Mouse (Mus musculus): ENCODE measurements at regions not wholly inside any gene's neighbourhood (a gene's known extent, or its start where the extent isn't known, plus 50 kb on each side); places are given as distances from the start of the nearest gene placed in this dataset.

GRCm38 (mm10) chr1:177335961-177336360, 78.0 kb upstream of the Akt3 start:
- no peaks in the 10 kb centered on the region for H3K4me1 ChIP-seq (ENCODE audit: control insufficient read depth in 1 of 2, insufficient read depth in 2 of 2, low read length in 2 of 2)
- no peak overlapping the region for H3K9ac ChIP-seq (ENCODE audit: control insufficient read depth, low read depth, low read length, poor library complexity, severe bottlenecking)
- H3K27ac ChIP-seq (ENCODE audit: control insufficient read depth, low read depth, low read length): no peak overlapping the region
- no peaks in the 10 kb centered on the region for H3K79me2 ChIP-seq (ENCODE audit: control insufficient read depth, insufficient read depth, low read length, poor library complexity)
- no peaks in the 10 kb centered on the region for H3K36me3 ChIP-seq (ENCODE audit: control insufficient read depth in 1 of 2, insufficient read depth in 2 of 2, low read length in 2 of 2)
- no peak for DNase-seq (ENCODE audit: low read depth, low spot score)
- no peaks in the 10 kb centered on the region for H3K9me3 ChIP-seq (replicated peaks; ENCODE audit: insufficient read depth, low read length)
- TF ChIP-seq KAT2A (conservative IDR thresholded peaks at IDR 0.05; ENCODE audit: low read depth, low read length): no peak
- no peak for TF ChIP-seq MEF2A (IDR thresholded peaks at IDR 0.05; ENCODE audit: extremely low read depth, insufficient replicate concordance, low read depth, low read length, poor library complexity, severe bottlenecking)
- no peak for TF ChIP-seq TCF12 (IDR thresholded peaks at IDR 0.05; ENCODE audit: low read depth, low read length)
- no peak for TF ChIP-seq TAL1 (IDR thresholded peaks at IDR 0.05; ENCODE audit: low read length)
- TF ChIP-seq POLR2A (IDR thresholded peaks at IDR 0.05; ENCODE audit: control insufficient read depth in 1 of 2, insufficient read depth in 1 of 2, low read depth in 1 of 2, low read length in 2 of 2, poor library complexity in 1 of 2): no peak
- TF ChIP-seq MAX (IDR thresholded peaks at IDR 0.05; ENCODE audit: low read length): no peak
- TF ChIP-seq POLR2AphosphoS2 (IDR thresholded peaks at IDR 0.05; ENCODE audit: low read length): no peak
- no peak for TF ChIP-seq POLR2AphosphoS5 (IDR thresholded peaks at IDR 0.05; ENCODE audit: borderline replicate concordance, low read depth, low read length)
- TF ChIP-seq RCOR1 (IDR thresholded peaks at IDR 0.05; ENCODE audit: low read depth, low read length): no peak
- TF ChIP-seq CTCF (IDR thresholded peaks at IDR 0.05 in 2 of 3, conservative IDR thresholded peaks at IDR 0.05 in 1 of 3; ENCODE audit: control insufficient read depth in 1 of 3, insufficient read depth in 1 of 3, low read depth in 2 of 3, low read length in 3 of 3, poor library complexity in 1 of 3, severe bottlenecking in 1 of 3): no peak
- no peaks in the 10 kb centered on the region for H3K27me3 ChIP-seq (ENCODE audit: control insufficient read depth in 1 of 2, insufficient read depth in 2 of 2, low read length in 2 of 2)
- H3K4me3 ChIP-seq (ENCODE audit: control insufficient read depth in 1 of 2, insufficient read depth in 1 of 2, low read depth in 2 of 2, low read length in 2 of 2): no peak overlapping the region

GRCm38 (mm10) chr1:177323366-177323765, 65.4 kb upstream of the Akt3 start:
- Histone ChIP-seq H3K27me3 (ENCODE audit: control insufficient read depth in 1 of 2, insufficient read depth in 2 of 2, low read length in 2 of 2) (peaks cover 0 to 2% of the 10 kb centered on the region in 2 experiments; a peak in 1 of 4 replicates), H3K9ac (ENCODE audit: control insufficient read depth, low read depth, low read length, poor library complexity, severe bottlenecking) (no peak overlapping the region), H3K27ac (ENCODE audit: control insufficient read depth, low read depth, low read length) (no peak overlapping the region), H3K4me1 (ENCODE audit: control insufficient read depth in 1 of 2, insufficient read depth in 2 of 2, low read length in 2 of 2) (no peaks in the 10 kb centered on the region), H3K4me3 (ENCODE audit: control insufficient read depth in 1 of 2, insufficient read depth in 1 of 2, low read depth in 2 of 2, low read length in 2 of 2) (no peak overlapping the region), H3K79me2 (ENCODE audit: control insufficient read depth, insufficient read depth, low read length, poor library complexity) (no peaks in the 10 kb centered on the region), H3K36me3 (ENCODE audit: control insufficient read depth in 1 of 2, insufficient read depth in 2 of 2, low read length in 2 of 2) (no peaks in the 10 kb centered on the region), H3K9me3 (replicated peaks; ENCODE audit: insufficient read depth, low read length) (no peaks in the 10 kb centered on the region)
- TF ChIP-seq NELFE (IDR thresholded peaks at IDR 0.05; ENCODE audit: low read depth, low read length): no peak
- TF ChIP-seq NRF1 (IDR thresholded peaks at IDR 0.05; ENCODE audit: insufficient read depth, low read depth, low read length, poor library complexity, severe bottlenecking): no peak
- TF ChIP-seq ZMIZ1 (IDR thresholded peaks at IDR 0.05; ENCODE audit: low read depth, low read length): no peak
- DNase-seq (ENCODE audit: low read depth, low spot score): no peak

- H3K27ac ChIP-seq (ENCODE audit: control insufficient read depth, low read depth, low read length): no peak overlapping the region
- TF ChIP-seq MYB (IDR thresholded peaks at IDR 0.05; ENCODE audit: low read depth, low read length) (no peak), UBTF (IDR thresholded peaks at IDR 0.05; ENCODE audit: borderline replicate concordance, insufficient read depth, low read depth, low read length) (no peak), MEF2A (IDR thresholded peaks at IDR 0.05; ENCODE audit: extremely low read depth, insufficient replicate concordance, low read depth, low read length, poor library complexity, severe bottlenecking) (no peak), ZNF384 (IDR thresholded peaks at IDR 0.05; ENCODE audit: low read depth, low read length) (no peak), POLR2A (IDR thresholded peaks at IDR 0.05; ENCODE audit: control insufficient read depth in 1 of 2, insufficient read depth in 1 of 2, low read depth in 1 of 2, low read length in 2 of 2, poor library complexity in 1 of 2) (no peak), SMC3 (IDR thresholded peaks at IDR 0.05; ENCODE audit: low read depth, low read length) (no peak), BHLHE40 (IDR thresholded peaks at IDR 0.05; ENCODE audit: borderline replicate concordance, low read depth, low read length) (no peak), USF1 (IDR thresholded peaks at IDR 0.05; ENCODE audit: low read depth, low read length) (no peak), ZMIZ1 (IDR thresholded peaks at IDR 0.05; ENCODE audit: low read depth, low read length) (no peak), SIN3A (IDR thresholded peaks at IDR 0.05; ENCODE audit: low read length) (no peak), MYC (IDR thresholded peaks at IDR 0.05; ENCODE audit: low read depth, low read length) (no peak), ELF1 (IDR thresholded peaks at IDR 0.05; ENCODE audit: low read depth, low read length) (no peak), POLR2AphosphoS5 (IDR thresholded peaks at IDR 0.05; ENCODE audit: borderline replicate concordance, low read depth, low read length) (no peak)
- no peaks in the 10 kb centered on the region for H3K9me3 ChIP-seq (replicated peaks; ENCODE audit: insufficient read depth, low read length)
- H3K79me2 ChIP-seq (ENCODE audit: control insufficient read depth, insufficient read depth, low read length, poor library complexity): no peaks in the 10 kb centered on the region
- H3K9ac ChIP-seq (ENCODE audit: control insufficient read depth, low read depth, low read length, poor library complexity, severe bottlenecking): no peak overlapping the region
- H3K36me3 ChIP-seq (ENCODE audit: control insufficient read depth in 1 of 2, insufficient read depth in 2 of 2, low read length in 2 of 2): no peaks in the 10 kb centered on the region
- H3K27me3 ChIP-seq (ENCODE audit: control insufficient read depth in 1 of 2, insufficient read depth in 2 of 2, low read length in 2 of 2): peaks cover 0 to 2% of the 10 kb centered on the region in 2 experiments; a peak in 1 of 4 replicates
- H3K4me3 ChIP-seq (ENCODE audit: control insufficient read depth in 1 of 2, insufficient read depth in 1 of 2, low read depth in 2 of 2, low read length in 2 of 2): no peak overlapping the region
- no peaks in the 10 kb centered on the region for H3K4me1 ChIP-seq (ENCODE audit: control insufficient read depth in 1 of 2, insufficient read depth in 2 of 2, low read length in 2 of 2)
- DNase-seq (ENCODE audit: low read depth, low spot score): no peak
These were observed 64.8 kb upstream of the Akt3 start for GRCm38 (mm10) chr1:177322745-177323299.

Measured in MEL (cell line).